Mouse (Mus musculus) telencephalon, adult 2 months (tissue): ENCODE results near the gene Ppil2.

ENCODE experiments used
- DNase-seq: peaks from one replicate; pipeline ENCODE4 v3.0.0-alpha.2; 2011; ENCODE audit warnings: low read depth, low spot score

Ppil2 gene

DNA sequence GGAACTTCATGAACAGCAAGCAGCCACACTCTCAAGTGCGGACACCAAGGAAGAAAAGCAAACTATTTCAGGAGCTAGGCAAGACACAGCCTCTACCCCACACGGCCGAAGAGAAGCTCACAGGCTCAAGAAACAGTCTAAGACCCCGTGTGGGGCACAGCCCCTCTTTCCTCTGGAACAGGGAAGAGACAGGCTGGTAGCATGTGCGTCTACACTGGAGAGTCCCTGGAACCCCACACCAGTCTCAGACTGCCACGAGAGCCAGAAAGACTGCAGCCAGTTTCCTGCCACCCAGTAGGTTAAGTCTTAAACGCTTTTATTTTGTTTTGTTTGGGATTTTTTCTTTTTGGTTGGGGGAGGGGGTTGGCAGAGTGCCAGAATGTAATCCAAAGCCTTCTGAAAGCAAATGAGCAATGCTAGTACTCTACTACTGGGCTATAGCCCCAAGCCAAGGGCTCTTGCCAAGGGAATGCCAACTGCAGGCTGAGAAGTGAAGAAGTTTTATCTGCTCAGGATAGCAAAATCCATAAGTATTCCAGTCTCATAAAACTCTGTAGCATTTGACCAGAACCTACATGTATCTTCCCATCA is 8.3 kb downstream of the Ppil2 start:
- DNase-seq: no peak

DNA sequence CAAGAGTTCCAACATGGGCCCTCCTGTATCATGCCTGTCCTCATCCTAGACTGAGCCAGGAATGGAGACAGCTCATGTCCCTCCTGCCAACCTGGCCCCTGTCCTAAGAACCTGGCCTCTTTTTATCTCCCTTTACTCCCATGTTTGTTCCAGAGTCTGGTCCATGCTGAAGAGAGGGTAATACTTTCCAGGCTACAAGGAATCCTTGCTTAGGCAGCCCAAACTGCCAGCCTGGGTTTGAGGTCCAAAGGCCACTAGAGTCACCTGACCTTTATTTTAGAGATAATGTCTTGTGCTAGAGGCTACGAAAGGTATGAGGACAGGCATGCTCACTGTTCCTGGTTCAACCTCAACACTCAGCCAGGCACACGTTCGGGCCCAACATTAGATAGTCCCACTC is 14.1 kb downstream of the Ppil2 start:
- no peak for DNase-seq

GRCm38 (mm10) chr16:17088346-17088745 is 22.7 kb downstream of the Ppil2 start:
- no peak for DNase-seq

DNA sequence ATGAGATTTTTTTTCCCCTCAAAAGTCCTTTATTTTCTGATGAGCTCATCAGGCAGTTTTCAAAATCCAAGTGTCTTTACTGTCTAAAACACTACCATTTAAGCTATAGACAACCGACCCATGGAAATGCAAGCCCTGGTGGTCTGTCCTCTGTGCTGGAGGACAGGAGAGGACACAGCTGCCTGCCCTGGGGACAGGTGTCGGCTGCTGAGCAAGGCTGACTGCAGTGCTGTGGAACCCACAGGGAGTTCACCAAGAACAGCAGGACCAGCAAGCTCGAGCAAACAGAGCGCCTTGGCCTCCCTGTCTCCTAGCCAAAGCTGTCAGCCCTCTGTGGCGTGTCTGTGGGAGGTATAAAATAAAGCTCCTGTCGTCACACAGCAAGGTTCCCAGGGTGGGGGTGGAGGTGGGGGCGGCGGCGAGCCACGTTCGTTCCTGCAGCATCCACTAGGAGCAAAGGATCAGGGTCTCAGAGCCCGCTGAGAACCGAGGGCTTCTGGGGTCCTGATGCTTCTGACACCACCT is 24.3 kb downstream of the Ppil2 start:
- DNase-seq: peak; percentile 45

GRCm38 (mm10) chr16:17086241-17086640 is 24.8 kb downstream of the Ppil2 start:
- DNase-seq: no peak

DNA sequence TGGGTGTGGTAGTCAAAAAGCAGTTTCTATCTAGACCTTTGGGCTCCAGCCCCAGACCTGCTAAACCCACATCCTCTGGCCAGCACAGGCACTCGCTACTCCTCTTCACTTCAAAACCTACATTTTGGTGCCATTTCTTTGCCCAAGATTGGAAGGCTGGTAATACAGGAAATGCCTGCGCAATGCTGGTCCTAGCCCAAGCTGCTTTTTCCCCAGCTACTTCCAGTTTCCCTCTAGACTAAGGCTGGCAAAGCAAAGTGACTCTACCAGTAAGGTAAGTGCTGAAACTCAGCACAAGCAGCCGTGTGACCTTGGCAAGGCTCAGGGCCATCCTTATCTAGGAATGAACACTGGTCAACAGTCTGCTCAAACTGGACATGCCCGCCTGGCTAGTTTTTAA is 25.4 kb downstream of the Ppil2 start:
- DNase-seq: no peak

DNA sequence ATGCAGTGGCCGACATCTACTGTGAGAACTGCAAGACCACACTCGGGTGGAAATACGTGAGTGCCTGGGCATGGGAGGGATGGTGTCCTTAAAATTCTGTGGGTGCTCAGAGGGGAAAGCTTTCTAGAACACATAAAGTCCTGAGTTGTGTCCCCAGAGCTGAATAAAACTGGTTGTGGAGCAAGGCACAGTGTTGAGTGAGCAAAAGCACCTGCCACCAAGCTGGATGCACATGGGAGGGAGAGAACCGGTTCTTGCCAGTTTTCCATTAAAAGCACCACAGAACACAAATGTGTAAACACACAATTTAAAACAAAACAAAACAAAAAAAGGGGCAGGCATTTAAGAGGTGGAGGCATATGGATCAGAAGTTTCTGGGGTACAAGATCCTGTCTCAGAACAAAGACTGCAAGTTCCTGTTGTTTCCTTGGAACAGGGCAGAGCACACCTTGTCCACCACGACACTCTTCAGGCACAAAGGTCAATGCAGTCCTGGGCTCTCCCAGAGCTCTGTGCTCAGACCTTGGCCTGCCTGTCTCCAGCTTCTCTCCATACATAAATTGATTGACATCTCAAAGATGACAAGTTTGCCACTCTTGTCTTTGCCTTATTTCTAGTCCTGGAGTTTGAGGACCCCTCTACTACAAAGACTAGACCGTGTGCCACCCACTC is 28.8 kb downstream of the Ppil2 start:
- DNase-seq: no peak

- DNase-seq: no peak
Measured at GRCm38 (mm10) chr16:17078101-17078500, 33.0 kb downstream of the Ppil2 start.

DNA sequence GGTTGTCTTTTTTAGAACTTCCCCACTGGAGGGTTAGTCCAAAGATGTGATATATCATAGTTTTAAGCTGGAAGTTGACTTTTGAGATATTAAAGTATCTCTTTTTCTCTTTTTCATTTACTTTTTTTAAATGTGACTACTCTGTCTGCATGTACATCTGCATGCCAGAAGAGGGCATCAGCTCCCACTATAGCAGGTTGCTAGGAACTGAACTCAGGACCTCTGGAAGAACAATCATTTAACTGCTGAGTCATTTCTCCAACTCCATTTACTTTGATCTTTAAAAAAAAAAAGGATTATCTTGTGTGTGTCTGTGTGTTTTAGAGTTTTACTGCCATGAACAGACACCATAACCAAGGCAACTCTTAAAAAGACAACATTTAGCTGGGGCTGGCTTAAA is 34.2 kb downstream of the Ppil2 start:
- no peak for DNase-seq

DNA sequence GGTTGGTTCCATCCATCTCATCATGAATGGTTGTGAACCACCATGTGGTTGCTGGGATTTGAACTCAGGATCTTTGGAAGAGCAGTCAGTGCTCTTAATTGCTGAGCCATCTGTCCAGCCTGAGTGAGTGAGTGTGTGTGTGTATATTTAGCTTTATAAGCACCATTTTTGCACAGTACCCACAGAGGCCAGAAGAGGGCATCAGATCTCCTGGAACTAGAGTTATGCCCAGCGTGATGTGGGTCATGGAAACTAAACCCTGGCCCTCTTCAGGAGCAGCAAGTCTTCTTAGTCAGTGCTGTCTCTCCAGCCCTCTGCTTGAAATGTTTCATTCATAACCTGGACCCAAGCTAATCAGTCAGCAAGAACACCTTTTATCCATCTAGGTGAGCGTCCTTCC is 34.8 kb downstream of the Ppil2 start:
- DNase-seq: no peak

DNA sequence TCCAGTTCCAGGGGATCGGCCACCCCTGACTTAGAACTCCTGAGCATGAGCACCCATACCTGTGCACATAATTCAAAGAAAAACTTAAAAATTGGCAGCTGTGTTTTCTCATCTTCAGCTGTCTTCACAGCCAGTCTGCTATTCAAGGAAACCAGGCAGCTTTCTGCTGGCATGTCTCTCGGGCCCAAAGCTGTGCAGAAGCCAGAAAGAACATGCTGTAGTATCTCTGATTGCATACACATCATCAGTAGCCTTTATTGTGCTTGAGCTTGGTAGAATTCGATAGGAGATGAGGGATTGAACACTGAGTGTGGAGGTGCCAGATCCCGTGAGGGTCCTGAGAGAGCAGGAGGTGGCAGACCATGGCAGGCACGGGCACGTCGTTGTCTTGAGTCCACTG is 38.1 kb downstream of the Ppil2 start:
- DNase-seq: peak; percentile 43

GRCm38 (mm10) chr16:17070716-17071115 is 40.3 kb downstream of the Ppil2 start:
- DNase-seq: no peak

DNA sequence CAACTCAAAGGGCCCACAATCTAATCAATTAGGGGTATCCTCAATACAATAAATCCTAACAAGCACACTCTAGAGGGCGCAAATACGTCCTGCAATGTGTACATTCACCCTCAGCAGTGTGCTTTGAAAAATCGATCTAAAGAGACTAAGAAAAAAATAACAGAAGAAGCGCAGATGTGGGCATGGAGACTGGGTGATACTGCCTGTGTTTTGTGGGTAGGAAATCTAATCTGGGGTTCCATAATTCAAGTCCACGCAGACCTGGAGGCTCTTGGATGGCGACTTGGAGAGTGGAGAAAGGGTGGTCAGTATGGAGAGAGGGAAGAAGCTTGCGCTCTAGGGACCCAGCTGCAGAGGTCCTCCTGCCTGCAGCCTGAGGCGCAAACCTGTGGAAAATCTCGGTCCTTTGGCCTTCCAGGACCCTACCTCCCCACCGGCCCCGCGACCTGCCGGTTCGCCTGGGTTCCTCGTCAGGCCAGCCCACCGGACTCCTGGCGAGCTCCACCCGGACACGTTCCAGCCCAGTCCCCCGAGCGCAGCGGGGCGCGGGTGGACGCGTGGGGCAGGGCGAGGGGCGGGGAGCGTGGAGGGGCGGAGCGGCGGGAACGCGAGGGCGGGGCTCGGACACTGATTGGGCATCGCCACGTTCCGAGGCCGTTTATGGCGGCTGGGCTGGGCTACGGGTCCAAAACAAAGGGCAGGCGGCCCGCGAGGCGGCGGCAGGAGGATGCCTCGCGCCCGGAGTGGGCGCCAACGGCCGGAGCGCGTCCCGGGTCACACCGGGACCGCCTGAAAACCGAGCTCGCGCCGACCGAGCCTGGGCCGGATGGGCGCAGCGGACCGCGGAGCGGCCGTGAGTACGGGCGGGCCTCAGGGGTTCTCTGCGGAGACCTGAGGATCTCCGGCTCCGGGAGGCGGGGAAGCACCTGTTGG is 41.3 kb downstream of the Ppil2 start, which contains the start of gene Ypel1:
TSS of gene Ypel1 (plus strand) at position 186 of the 933 bp plus-strand sequence.
- peak; percentile 58 for DNase-seq

DNA sequence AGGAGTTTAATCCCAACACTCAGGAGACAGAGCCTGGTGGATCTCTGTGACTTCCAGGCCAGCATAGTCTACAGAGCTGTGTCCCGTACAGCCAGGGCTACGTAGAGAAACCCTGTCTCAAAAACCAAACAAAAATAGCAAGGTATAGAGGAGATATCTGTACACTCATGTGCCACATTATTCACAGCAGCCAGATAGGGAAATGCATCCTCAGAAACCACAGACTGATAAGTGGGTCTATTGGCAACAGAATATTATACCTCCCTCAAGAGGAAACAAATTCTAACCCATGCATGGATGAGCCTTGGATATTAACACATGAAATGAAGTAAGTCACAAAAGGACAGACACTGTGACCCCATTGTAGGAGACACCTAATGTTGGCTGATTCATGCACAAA is 43.5 kb downstream of the Ppil2 start:
- no peak for DNase-seq

DNA sequence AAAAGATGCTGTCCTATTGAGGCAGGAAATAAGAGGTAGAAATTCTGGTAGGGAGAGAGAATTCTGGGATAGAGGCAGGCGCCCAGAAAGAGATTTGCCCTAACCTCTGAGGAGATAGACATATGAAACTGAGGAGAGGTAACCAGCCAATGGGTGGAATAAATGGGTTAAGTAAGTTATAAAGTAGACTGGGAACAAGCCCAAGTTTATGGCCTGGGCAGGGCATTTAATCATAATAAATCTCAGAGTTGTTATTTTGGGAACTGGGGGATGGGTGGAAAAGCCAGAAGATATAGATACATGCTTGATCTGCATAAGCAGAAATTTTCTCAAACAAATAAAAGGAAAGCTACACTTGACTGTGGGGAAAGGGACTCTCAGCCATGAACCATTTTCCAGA is 48.7 kb downstream of the Ppil2 start:
- DNase-seq: no peak

DNA sequence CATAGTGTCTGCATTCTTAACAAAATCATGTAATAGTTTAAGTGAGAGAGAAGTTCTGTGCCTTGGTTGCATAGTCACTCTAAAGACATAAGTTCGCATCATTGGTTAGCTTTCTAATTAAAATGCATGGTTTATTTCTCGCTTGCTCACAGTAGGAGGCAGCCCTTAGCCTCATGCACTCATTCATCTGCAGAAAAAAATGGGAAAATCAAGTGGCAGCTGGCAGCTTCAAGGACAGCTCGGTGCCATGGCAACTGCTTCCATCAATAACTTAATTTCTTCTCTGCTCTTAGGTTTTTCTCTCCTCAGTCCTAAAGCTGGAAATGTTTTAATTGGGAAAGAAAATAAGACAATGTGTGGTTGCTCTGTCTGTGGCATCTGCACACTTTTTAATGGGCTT is 55.5 kb downstream of the Ppil2 start:
- peak; percentile 69 for DNase-seq

GRCm38 (mm10) chr16:17053903-17054302 is 57.2 kb downstream of the Ppil2 start:
- no peak for DNase-seq

DNA sequence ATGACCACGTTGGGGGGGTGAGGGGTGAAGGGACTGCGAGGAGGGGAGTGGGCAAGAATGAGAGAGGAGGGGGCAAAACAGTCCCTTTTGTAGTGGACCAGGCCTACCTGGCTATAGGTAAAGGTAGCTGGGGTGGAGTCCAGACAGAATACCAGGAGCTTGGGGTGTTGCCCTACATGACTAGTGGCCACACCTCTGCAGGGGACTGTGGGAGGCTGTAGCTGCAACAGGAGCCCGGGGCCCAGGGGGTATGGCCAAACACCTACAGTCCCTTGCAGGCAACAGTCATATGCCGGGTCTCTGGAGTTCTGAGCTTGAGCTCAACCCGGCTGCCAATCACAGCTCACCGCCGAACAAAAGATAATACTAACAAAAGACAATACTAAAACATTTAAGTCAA is 59.0 kb downstream of the Ppil2 start:
- DNase-seq: no peak

GRCm38 (mm10) chr16:17049886-17050285 is 61.2 kb downstream of the Ppil2 start:
- no peak for DNase-seq

- DNase-seq: no peak
Measured at GRCm38 (mm10) chr16:17045287-17045686, 65.8 kb downstream of the Ppil2 start.

GRCm38 (mm10) chr16:17044320-17044719 is 66.7 kb downstream of the Ppil2 start:
- no peak for DNase-seq

DNA sequence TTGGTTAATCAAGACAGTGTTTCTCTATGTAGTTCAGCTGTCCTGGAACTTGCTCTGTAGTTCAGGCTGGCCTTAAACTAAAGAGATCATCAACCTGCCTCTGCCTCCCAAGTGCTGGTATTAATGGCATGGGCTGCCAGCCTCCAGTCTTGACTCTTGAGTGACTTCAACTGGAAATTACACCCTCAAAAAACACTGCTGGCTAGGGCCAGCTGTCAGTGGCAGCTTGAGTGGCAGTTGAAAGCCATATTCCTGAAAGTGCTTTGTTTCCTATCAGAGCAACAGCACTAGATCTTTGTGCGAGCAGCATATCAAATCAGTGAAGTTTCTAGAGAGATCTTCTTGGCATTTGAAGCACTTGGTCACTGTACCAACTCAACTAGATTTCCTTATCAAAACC is 69.6 kb downstream of the Ppil2 start:
- no peak for DNase-seq
